Mouse (Mus musculus) T-helper 1 cell (primary cell): ENCODE results near the gene Ccdc187.

ENCODE experiments used
- in situ Hi-C: fragments of 300-600 bp; cut with MboI, MseI; formaldehyde crosslinking; loops from one replicate; pipeline ENCODE4 v1.15.1; 2025; ENCODE audit warnings: high pct_unique_total_duplicates

Ccdc187 gene

GRCm38 (mm10) chr2:26285804-26286203, 8.6 kb downstream of the Ccdc187 start:
- in situ Hi-C loops, result no loop called here

- in situ Hi-C loops, result no loop called here
Observed at GRCm38 (mm10) chr2:26280594-26280993, 13.8 kb downstream of the Ccdc187 start.

GRCm38 (mm10) chr2:26279712-26280111, 14.6 kb downstream of the Ccdc187 start:
- in situ Hi-C loops, result loop anchor here (5.0 kb wide), 1 partner anchor 122 kb away; no protein-coding TSS in a partner anchor

GRCm38 (mm10) chr2:26273611-26274010, 20.7 kb downstream of the Ccdc187 start:
- in situ Hi-C loops, result loop anchor here (5.0 kb wide), 1 partner anchor 96 kb away; no protein-coding TSS in a partner anchor

- in situ Hi-C loops, result no loop called here
Observed at GRCm38 (mm10) chr2:26268216-26268615, 26.1 kb downstream of the Ccdc187 start.

- in situ Hi-C loops, result no loop called here
Observed at GRCm38 (mm10) chr2:26266066-26266742, 28.2 kb downstream of the Ccdc187 start.

GRCm38 (mm10) chr2:26265095-26265494, 29.3 kb downstream of the Ccdc187 start:
- in situ Hi-C loops, result no loop called here

GRCm38 (mm10) chr2:26264646-26265045, 29.7 kb downstream of the Ccdc187 start:
- in situ Hi-C loops, result no loop called here

- in situ Hi-C loops, result no loop called here
Observed at GRCm38 (mm10) chr2:26257315-26258096, 36.9 kb downstream of the Ccdc187 start.

GRCm38 (mm10) chr2:26254816-26255215, 39.5 kb downstream of the Ccdc187 start:
- in situ Hi-C loops, result no loop called here

- in situ Hi-C loops, result no loop called here
Observed at GRCm38 (mm10) chr2:26252514-26253206, 41.7 kb downstream of the Ccdc187 start.

- in situ Hi-C loops, result no loop called here
Observed at GRCm38 (mm10) chr2:26247531-26247930, 46.8 kb downstream of the Ccdc187 start.

- in situ Hi-C loops, result no loop called here
Observed at GRCm38 (mm10) chr2:26240841-26241240, 53.5 kb downstream of the Ccdc187 start.

GRCm38 (mm10) chr2:26240330-26240729, 54.0 kb downstream of the Ccdc187 start:
- in situ Hi-C loops, result no loop called here

GRCm38 (mm10) chr2:26237290-26237782, 57.0 kb downstream of the Ccdc187 start, which contains the start of gene Qsox2:
Gene Qsox2 (minus strand): TSS chr2:26237525.
- in situ Hi-C loops, result loop anchor here (5.0 to 10.0 kb wide), 2 partner anchors 93 to 625 kb away; no protein-coding TSS in a partner anchor

- in situ Hi-C loops, result loop anchor here (5.0 to 10.0 kb wide), 2 partner anchors 92 to 624 kb away; no protein-coding TSS in a partner anchor
Observed at GRCm38 (mm10) chr2:26236681-26237289, 57.6 kb downstream of the Ccdc187 start.

GRCm38 (mm10) chr2:26234771-26235170, 59.6 kb downstream of the Ccdc187 start:
- in situ Hi-C loops, result loop anchor here (5.0 to 10.0 kb wide), 2 partner anchors 90 to 622 kb away; no protein-coding TSS in a partner anchor

GRCm38 (mm10) chr2:26234253-26234652, 60.1 kb downstream of the Ccdc187 start:
- in situ Hi-C loops, result loop anchor here (10.0 kb wide), 1 partner anchor 89 kb away; no protein-coding TSS in a partner anchor

- in situ Hi-C loops, result loop anchor here (10.0 kb wide), 1 partner anchor 87 kb away; no protein-coding TSS in a partner anchor
Observed at GRCm38 (mm10) chr2:26231366-26231765, 63.0 kb downstream of the Ccdc187 start.

GRCm38 (mm10) chr2:26230253-26230652, 64.1 kb downstream of the Ccdc187 start:
- in situ Hi-C loops, result loop anchor here (10.0 kb wide), 1 partner anchor 85 kb away; no protein-coding TSS in a partner anchor

GRCm38 (mm10) chr2:26227788-26228187, 66.6 kb downstream of the Ccdc187 start:
- in situ Hi-C loops, result no loop called here
